Mouse (Mus musculus): ENCODE measurements around the gene Vsx2.

Gene Vsx2

DNA sequence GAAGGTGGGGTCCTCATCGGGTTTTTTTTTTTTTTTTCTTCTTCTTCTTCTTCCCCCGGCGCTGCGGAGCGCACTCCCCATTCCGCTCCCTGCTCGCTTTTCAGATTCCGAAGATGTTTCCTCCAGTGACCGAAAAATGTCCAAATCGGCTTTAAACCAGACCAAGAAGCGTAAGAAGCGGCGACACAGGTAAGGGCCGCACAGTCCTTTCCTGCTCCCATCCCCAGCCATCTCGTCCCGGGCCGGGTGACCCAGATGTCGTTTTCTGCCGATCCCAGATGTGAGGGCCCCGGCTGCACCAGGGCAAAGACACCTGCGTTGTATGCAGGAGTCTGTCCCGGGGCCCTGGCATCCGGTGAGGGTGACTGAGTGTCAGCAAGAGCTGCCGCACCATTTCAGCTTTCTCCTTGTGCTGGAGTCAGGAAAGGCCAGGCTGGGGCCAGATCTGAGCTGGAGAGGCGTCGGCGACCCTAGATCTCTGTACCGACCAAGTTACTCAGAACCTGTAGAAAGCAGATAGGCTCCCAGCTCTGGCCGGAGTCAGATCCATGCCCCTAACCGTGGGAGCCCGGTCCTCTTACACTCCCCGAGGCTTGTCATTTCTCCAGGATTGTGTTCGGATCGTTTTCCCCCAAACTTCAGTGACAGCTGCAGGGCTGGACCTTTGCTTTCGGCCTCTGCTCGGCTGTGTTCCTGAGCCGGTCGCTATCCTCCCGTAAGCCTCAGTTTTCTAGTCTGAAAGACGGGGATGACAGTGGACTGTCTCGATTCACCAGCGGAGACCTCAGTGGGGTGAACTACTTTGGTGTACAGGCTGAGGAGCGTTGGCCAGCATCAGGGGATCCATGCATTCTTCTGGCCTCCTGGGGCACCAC is 2.1 kb downstream of the Vsx2 start:
- in situ Hi-C loops (cut with MboI, MseI): no loop called here

- in situ Hi-C loops (cut with MboI, MseI): no loop called here
Measured at GRCm38 (mm10) chr12:84572341-84572720, 2.8 kb downstream of the Vsx2 start.

- in situ Hi-C loops (cut with MboI, MseI): no loop called here
Measured at GRCm38 (mm10) chr12:84573094-84573493, 3.5 kb downstream of the Vsx2 start.

DNA sequence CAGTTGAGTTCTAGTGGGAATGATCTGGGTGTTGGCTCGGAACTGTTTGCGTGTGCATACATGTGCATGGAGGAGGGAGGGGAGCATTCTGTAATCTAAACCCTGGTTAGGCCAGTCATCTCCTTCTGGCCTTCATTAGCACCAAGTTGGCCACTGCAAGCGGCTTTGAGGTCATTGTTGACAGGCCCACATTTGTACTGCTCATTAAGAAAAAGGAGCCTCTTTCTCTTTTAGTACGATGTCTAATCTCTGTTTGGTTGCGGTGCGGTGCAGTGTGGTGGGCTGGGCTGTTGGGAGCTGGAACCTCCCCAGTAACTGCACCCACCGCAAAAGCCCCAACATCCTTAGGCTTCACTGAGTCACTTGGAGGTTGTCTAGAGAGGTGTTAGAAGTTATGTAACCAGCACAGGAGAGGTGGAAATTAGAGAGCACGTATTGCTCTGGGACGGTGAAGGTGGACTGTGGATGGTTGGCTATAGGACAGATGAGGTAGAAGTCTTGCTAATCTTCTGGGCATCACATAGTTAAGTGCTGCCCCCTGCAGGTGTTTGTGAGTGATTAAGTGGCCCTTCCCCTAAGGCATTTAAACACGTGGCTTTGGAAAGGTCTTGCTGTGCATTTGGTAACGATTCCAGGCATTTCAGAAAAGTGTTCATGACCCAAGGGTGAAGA is 8.3 kb downstream of the Vsx2 start:
- in situ Hi-C loops (cut with MboI, MseI): no loop called here

GRCm38 (mm10) chr12:84578440-84578770 is 8.8 kb downstream of the Vsx2 start:
- in situ Hi-C loops (cut with MboI, MseI): no loop called here

- in situ Hi-C loops (cut with MboI, MseI): no loop called here
Measured at GRCm38 (mm10) chr12:84581285-84581684, 11.7 kb downstream of the Vsx2 start.

- in situ Hi-C loops (cut with MboI, MseI): no loop called here
Measured at GRCm38 (mm10) chr12:84589825-84590761, 20.5 kb downstream of the Vsx2 start.

- in situ Hi-C loops (cut with MboI, MseI): no loop called here
Measured at GRCm38 (mm10) chr12:84598324-84598723, 28.8 kb downstream of the Vsx2 start.

GRCm38 (mm10) chr12:84604001-84604400 is 34.4 kb downstream of the Vsx2 start:
- in situ Hi-C loops (cut with MboI, MseI): no loop called here

GRCm38 (mm10) chr12:84605860-84606259 is 36.3 kb downstream of the Vsx2 start:
- in situ Hi-C loops (cut with MboI, MseI): no loop called here

GRCm38 (mm10) chr12:84611718-84612117 is 42.2 kb downstream of the Vsx2 start:
- in situ Hi-C loops (cut with MboI, MseI): no loop called here

DNA sequence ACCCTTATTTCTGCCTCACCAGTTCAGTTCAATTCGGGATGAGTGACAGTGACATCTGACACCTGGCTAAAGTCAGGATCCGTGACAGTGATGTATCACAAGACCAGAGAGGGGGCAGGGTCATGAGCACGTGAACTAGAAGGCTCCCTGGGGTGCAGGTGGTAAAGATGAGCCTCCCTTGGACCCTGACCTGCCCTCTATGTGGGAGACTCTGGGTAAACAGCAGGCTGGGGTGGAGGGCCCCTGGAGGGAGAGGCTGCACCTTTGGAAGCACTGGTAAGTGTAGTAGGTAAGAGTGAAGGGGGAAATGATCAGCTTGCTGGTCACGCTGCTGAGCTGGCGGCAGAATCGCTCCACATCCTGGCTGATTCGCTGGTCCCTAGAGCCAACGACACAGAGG is 43.0 kb downstream of the Vsx2 start:
- in situ Hi-C loops (cut with MboI, MseI): no loop called here

DNA sequence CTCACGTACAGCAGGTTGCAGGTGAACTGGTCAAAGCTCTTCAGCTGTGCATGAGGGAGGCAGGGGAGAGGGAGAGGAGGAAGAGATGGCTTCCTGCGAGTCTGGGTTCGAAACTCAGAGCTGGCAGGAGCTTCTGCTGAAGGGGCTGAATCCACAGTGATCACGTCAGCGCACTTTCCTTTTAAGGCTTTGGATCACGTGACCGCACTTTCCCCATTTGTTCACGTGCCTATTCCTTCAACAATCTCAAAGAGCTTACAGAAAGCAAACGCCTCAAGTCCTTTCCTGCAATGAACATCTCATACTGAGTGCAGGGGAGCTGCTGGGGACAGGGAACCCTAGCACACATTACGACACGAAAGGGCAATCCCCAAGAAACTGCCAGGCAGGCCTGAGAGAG is 44.4 kb downstream of the Vsx2 start:
- in situ Hi-C loops (cut with MboI, MseI): no loop called here

DNA sequence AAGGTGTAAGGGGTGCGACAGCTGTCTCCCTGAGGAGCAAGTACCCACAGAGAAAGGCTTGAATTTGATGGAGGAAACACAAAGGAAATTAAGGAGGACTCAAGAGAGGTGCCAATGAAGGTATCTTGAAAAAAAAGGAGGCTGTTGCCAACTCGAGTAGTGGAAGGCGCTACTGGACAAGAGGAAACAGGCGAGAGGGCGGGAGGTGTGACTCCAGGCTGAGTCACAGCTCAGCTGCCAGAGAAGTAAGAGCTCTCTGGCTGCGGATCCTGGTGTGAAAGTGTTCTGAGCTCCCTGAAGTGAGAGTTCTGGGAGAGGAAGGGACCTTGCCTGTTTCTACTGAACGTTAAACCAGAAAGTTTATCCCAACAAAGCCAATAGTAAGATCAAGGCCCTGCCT is 45.0 kb downstream of the Vsx2 start:
- in situ Hi-C loops (cut with MboI, MseI): no loop called here

DNA sequence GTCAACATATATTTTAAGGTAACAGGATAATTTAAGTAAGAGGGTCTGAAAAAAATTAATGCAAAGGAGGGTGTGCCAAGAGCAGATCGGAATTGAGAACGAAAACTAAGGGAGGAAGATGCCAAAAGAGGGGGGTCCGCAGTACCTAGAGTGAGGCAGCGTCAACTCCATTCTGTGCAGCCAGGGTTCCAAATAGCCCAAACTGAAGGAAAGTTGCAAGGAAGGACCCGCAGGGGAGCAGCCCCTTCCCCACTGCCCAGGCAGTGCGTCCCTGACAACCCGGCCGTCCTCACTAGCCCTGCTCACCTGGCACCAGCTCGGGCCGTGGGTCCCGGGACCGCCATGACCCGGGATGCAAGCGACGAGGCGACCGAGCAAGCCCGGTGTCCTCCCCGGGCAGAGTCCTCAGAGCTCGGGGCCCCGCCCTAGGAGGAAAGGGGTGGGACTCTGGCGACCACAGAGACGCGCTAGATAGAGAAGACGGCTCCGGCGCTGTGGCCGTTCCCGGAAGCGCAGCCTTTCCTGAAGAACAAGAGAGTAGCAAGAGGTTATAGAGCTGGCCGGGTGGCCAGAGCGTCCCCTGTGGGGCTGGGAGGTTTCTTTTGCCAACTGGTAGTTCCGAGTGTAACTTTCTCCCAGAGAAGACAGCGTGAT is 47.5 kb downstream of the Vsx2 start, which contains the start of gene Abcd4:
Gene Abcd4, minus strand, starts transcription at position 437 of the 654 bp plus-strand sequence.
- in situ Hi-C loops (cut with MboI, MseI): no loop called here

GRCm38 (mm10) chr12:84617663-84618062 is 48.1 kb downstream of the Vsx2 start:
- in situ Hi-C loops (cut with MboI, MseI): no loop called here

GRCm38 (mm10) chr12:84620975-84621374 is 51.4 kb downstream of the Vsx2 start:
- in situ Hi-C loops (cut with MboI, MseI): no loop called here

DNA sequence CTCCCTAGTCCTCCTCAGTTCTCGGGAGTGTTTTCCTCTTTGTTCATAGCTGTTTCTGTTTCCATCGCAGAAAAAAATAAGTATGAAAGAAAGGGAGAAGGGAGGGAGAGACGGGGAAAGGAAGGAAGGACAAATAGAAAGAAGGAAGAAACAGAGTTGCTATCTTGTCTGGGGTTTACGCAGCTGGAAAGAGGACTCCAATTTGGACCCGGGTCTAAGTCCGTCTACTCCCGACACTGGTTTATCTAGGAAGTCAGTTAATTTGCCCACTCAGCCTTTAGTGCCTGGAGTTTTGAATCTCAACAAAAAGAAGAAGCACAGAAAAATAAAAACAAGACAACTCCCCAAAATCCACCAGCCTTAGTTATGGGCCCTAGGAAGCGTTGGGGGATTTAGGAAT is 55.0 kb downstream of the Vsx2 start:
- in situ Hi-C loops (cut with MboI, MseI): no loop called here

- in situ Hi-C loops (cut with MboI, MseI): no loop called here
Measured at GRCm38 (mm10) chr12:84625116-84625515, 55.6 kb downstream of the Vsx2 start.

DNA sequence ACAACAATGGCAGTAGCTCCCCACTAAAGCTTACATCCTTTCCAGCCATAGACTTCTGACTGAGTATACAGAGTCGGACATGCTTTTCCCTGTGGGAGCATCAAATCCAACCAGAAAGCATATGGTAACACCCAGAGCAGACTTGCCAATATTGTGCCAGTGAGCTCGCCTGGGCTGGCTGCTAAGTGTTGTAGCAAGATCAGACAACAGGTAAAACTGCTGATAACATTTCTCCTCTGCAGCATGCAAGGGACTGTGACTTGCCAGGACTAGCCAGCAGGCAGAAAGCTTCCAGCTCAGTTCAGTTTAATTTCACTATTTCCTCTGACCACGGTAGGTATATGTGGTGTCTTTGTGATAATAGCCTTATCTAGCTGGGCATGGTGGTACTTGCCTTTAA is 62.3 kb downstream of the Vsx2 start:
- in situ Hi-C loops (cut with MboI, MseI): no loop called here

DNA sequence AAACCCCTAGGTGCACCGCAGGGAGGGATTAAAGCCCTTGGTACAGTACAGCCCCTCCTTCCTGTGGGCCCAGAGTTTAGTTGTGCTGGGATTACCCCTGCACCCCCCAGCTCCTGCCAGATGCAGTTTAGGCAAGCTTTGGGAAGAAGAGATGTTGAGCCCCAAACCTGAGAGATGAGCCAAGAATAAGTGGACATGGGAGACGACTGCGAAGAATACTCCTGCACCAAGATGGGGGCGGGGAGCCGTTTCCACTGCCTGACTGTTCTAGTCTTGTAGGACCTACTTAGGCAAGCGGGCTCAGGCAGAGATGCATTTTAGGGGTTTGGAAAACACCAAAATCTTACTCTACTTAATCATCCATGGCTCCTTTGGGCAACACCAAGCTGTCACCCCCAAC is 70.7 kb downstream of the Vsx2 start:
- in situ Hi-C loops (cut with MboI, MseI): no loop called here

- in situ Hi-C loops (cut with MboI, MseI): no loop called here
Measured at GRCm38 (mm10) chr12:84640654-84641053, 71.1 kb downstream of the Vsx2 start, which contains the start of gene Vrtn. TSS of gene Vrtn (plus strand) at chr12:84641019.

Measured in T-helper 17 cell (primary cell).